Comparison of ENCODE assay signal across 8 mouse cellular contexts in the genomic region with DNA sequence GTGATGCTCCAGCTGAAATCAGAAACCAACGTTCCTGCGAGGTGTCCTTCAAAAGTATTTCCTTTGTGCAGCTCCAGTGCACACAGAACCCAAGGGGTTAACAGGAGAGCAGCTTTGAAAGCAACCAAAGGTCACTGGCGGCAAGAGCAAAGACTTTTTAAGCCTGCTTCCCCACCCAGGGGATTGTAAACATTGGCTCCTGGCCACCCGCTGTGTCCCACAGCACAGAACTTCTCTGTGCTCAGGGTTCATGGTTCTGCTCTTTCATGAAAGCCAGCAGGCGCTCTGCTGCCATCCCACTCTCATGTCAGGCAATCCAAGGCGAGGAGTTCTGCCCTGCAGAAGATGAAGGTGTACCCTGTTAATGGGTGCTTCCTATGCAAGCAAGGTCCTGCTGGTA.
DNase-seq lines count a peak whose midpoint lies in the region; ATAC-seq and TF ChIP-seq lines count a peak whose summit lies in the region.
"Not testable (repeated sequence)": the region's sequence is repeated elsewhere in the genome, so short reads cannot be mapped to it uniquely, and the experiment has no call there.

No protein-coding gene starts in this region.

- not testable (repeated sequence) for H3K4me2 ChIP-seq in heart, embryonic 13.5 days; lung, embryonic 14.5 days; stomach, embryonic 15.5 days
- H3K4me2 ChIP-seq in midbrain, embryonic 14.5 days (ENCODE audit: low read length): peak overlapping the region; percentile 15; the same call in 1 of the 2 replicates

- not testable (repeated sequence) for H3K9me3 ChIP-seq in heart, embryonic 13.5 days; lung, embryonic 14.5 days (ENCODE audit: low read depth, low read length); midbrain, embryonic 14.5 days (ENCODE audit: control insufficient read depth, low read length); stomach, embryonic 15.5 days

- not testable (repeated sequence) for ATAC-seq in heart, embryonic 13.5 days (ENCODE audit: extremely low read depth, insufficient number of reproducible peaks, low FRiP score, low TSS enrichment); midbrain, embryonic 14.5 days (ENCODE audit: low FRiP score, low TSS enrichment)
- ATAC-seq in lung, embryonic 14.5 days (ENCODE audit: insufficient read depth): peak; percentile 80
- ATAC-seq in stomach, embryonic 15.5 days (ENCODE audit: insufficient read depth, low FRiP score, low read depth): peak; percentile 73; the same call in 1 of the 2 replicates

- H3K27ac ChIP-seq in heart, embryonic 13.5 days (replicated peaks): peak overlapping the region; percentile 24; the same call in 1 of the 2 replicates
- H3K27ac ChIP-seq in lung, embryonic 14.5 days (ENCODE audit: low read depth): peak overlapping the region; percentile 63
- peak overlapping the region; percentile 45; the same call in 1 of the 2 replicates for H3K27ac ChIP-seq in midbrain, embryonic 14.5 days (replicated peaks; ENCODE audit: low read depth, low read length)
- peak overlapping the region; percentile 35; the same call in 1 of the 2 replicates for H3K27ac ChIP-seq in stomach, embryonic 15.5 days

- DNase-seq in ZHBTc4 (ENCODE audit: low read depth, low spot score): peak; percentile 93
- DNase-seq in embryo, embryonic 9.5 days (ENCODE audit: extremely low spot score): peak; percentile 29
- peak; percentile 26 to 28 for DNase-seq in kidney, adult 8-10 months
- peak; percentile 43 for DNase-seq in large intestine, adult 2 months (ENCODE audit: low read depth, low spot score)
- DNase-seq in lung, embryonic 14.5 days: peak; percentile 81
- DNase-seq in midbrain, embryonic 14.5 days: peak; percentile 56

- not testable (repeated sequence) for H3K36me3 ChIP-seq in heart, embryonic 13.5 days; lung, embryonic 14.5 days (ENCODE audit: insufficient read depth); midbrain, embryonic 14.5 days (ENCODE audit: control insufficient read depth, insufficient read depth, low read length); stomach, embryonic 15.5 days

- not testable (repeated sequence) for H3K9ac ChIP-seq in heart, embryonic 13.5 days; lung, embryonic 14.5 days; midbrain, embryonic 14.5 days (replicated peaks; ENCODE audit: low read length); stomach, embryonic 15.5 days

- H3K27me3 ChIP-seq in heart, embryonic 13.5 days (replicated peaks); lung, embryonic 14.5 days (ENCODE audit: insufficient read depth, low read length); midbrain, embryonic 14.5 days (ENCODE audit: control insufficient read depth, insufficient read depth, low read length); stomach, embryonic 15.5 days (replicated peaks): not testable (repeated sequence)

- TF ChIP-seq CTCF in lung, embryonic 14.5 days (IDR thresholded peaks at IDR 0.05; ENCODE audit: low read depth): not testable (repeated sequence)

- peaks cover 20% of the 10 kb centered on the region for H3K4me1 ChIP-seq in heart, embryonic 13.5 days
- H3K4me1 ChIP-seq in lung, embryonic 14.5 days (ENCODE audit: insufficient read depth); midbrain, embryonic 14.5 days (ENCODE audit: control insufficient read depth, insufficient read depth, low read length); stomach, embryonic 15.5 days: not testable (repeated sequence)

- 14% methylated on average over 6 of the region's 6 CpGs for WGBS in heart, embryonic 13.5 days
- 11% methylated on average over 6 of the region's 6 CpGs for WGBS in large intestine, adult 2 months
- WGBS in lung, embryonic 14.5 days: 7% methylated on average over 6 of the region's 6 CpGs
- 2% methylated on average over 6 of the region's 6 CpGs for WGBS in midbrain, embryonic 14.5 days
- WGBS in stomach, embryonic 15.5 days: 6% methylated on average over 6 of the region's 6 CpGs

- H3K4me3 ChIP-seq in heart, embryonic 13.5 days; lung, embryonic 14.5 days (ENCODE audit: low read depth, low read length); midbrain, embryonic 14.5 days (replicated peaks; ENCODE audit: low read depth, low read length); stomach, embryonic 15.5 days (replicated peaks): not testable (repeated sequence)

Comparison
In these comparisons a context has a peak if more than half of its experiments do, and no peak if none do; other contexts are left out.
1. DNase-seq: peak in every context shown above with its lines; median percentile 93 in ZHBTc4; 81 in lung, embryonic 14.5 days; 56 in midbrain, embryonic 14.5 days; 43 in large intestine, adult 2 months; 29 in embryo, embryonic 9.5 days; 27 in kidney, adult 8-10 months.